In genomic region chrX:73465483-73466186, GRCm38 (mm10) we compare ENCODE assay signal across 9 mouse cellular contexts. TPM values are rescaled to one million over a fixed set of nuclear protein-coding genes. Genes with fewer than 3 reads are reported as not detected.
A peak's percentile ranks its signal among the peaks of the same experiment; 100 is the strongest.
DNase-seq lines count a peak whose midpoint lies in the region; ATAC-seq and TF ChIP-seq lines count a peak whose summit lies in the region.
"Had no signal": no experiment of that assay in that cellular context is flagged by ENCODE, and none has a peak within 500 bp of the region (broad histone marks: within the 10 kb centered on the region; RNA-seq: fewer than 3 reads in every experiment).

No protein-coding gene starts in this region.

- no peaks in the 10 kb centered on the region for H3K4me1 ChIP-seq in heart, embryonic 11.5 days (ENCODE audit: control insufficient read depth, insufficient read depth, low read length)
- no peaks in the 10 kb centered on the region for H3K4me1 ChIP-seq in midbrain, embryonic 13.5 days (replicated peaks)
- no peaks in the 10 kb centered on the region for H3K4me1 ChIP-seq in midbrain, embryonic 10.5 days

- no peaks in the 10 kb centered on the region for H3K9me3 ChIP-seq in heart, embryonic 11.5 days (replicated peaks; ENCODE audit: control insufficient read depth, low read length)
- H3K9me3 ChIP-seq in midbrain, embryonic 13.5 days, result no peaks in the 10 kb centered on the region
- no peaks in the 10 kb centered on the region for H3K9me3 ChIP-seq in midbrain, embryonic 10.5 days (replicated peaks)

- H3K9ac ChIP-seq in heart, embryonic 11.5 days (ENCODE audit: low read depth, low read length), result no peak overlapping the region
- no peak overlapping the region for H3K9ac ChIP-seq in midbrain, embryonic 13.5 days (replicated peaks)

- DNase-seq in heart, adult 18-20 months, result peak; percentile 67 to 79
- peak; percentile 59 for DNase-seq in urinary bladder, postnatal 14 days (ENCODE audit: low spot score)
- no peak for DNase-seq in urinary bladder, postnatal 10 days (ENCODE audit: low spot score)
- DNase-seq in kidney, postnatal 25 days, result peak; percentile 14 to 64
- DNase-seq in layer of hippocampus, adult 2 months (ENCODE audit: low spot score in 2 of 2), result no peak
- DNase-seq in midbrain, embryonic 10.5 days (ENCODE audit: low spot score), result no peak

- 70% methylated on average over 9 of the region's 9 CpGs for WGBS in heart, embryonic 11.5 days (ENCODE audit: insufficient replicate concordance)
- WGBS in midbrain, embryonic 13.5 days, result 74% methylated on average over 9 of the region's 9 CpGs
- 75% methylated on average over 9 of the region's 9 CpGs for WGBS in midbrain, embryonic 10.5 days

- no peaks in the 10 kb centered on the region for H3K36me3 ChIP-seq in heart, embryonic 11.5 days (ENCODE audit: control insufficient read depth, insufficient read depth, low read length)
- H3K36me3 ChIP-seq in midbrain, embryonic 13.5 days, result no peaks in the 10 kb centered on the region
- no peaks in the 10 kb centered on the region for H3K36me3 ChIP-seq in midbrain, embryonic 10.5 days

- peaks cover 9% of the 10 kb centered on the region; the same call in 1 of the 2 replicates for H3K27me3 ChIP-seq in heart, embryonic 11.5 days (ENCODE audit: control insufficient read depth, insufficient read depth, low read length)
- H3K27me3 ChIP-seq in midbrain, embryonic 13.5 days, result no peaks in the 10 kb centered on the region
- peaks cover 46% of the 10 kb centered on the region for H3K27me3 ChIP-seq in midbrain, embryonic 10.5 days (ENCODE audit: low read depth, poor library complexity, severe bottlenecking)

- H3K27ac ChIP-seq in heart, embryonic 11.5 days (ENCODE audit: low read depth, low read length), result no peak overlapping the region
- no peak overlapping the region for H3K27ac ChIP-seq in layer of hippocampus, adult 2 months
- H3K27ac ChIP-seq in midbrain, embryonic 13.5 days, result no peak overlapping the region
- no peak overlapping the region for H3K27ac ChIP-seq in midbrain, embryonic 10.5 days (replicated peaks)

- TF ChIP-seq CTCF in layer of hippocampus, adult 2 months (conservative IDR thresholded peaks at IDR 0.05), result no peak

- no peak overlapping the region for H3K4me3 ChIP-seq in heart, embryonic 11.5 days (ENCODE audit: low read depth, low read length)
- no peak overlapping the region for H3K4me3 ChIP-seq in layer of hippocampus, adult 2 months
- H3K4me3 ChIP-seq in midbrain, embryonic 13.5 days (replicated peaks), result no peak overlapping the region
- no peak overlapping the region for H3K4me3 ChIP-seq in midbrain, embryonic 10.5 days

- ATAC-seq in heart, embryonic 11.5 days (replicated peaks; ENCODE audit: insufficient number of reproducible peaks, low FRiP score, low TSS enrichment), result no peak
- ATAC-seq in midbrain, embryonic 13.5 days, result no peak

- no peak overlapping the region for H3K4me2 ChIP-seq in heart, embryonic 11.5 days
- H3K4me2 ChIP-seq in midbrain, embryonic 13.5 days (replicated peaks), result no peak overlapping the region

RNA-seq across cellular contexts. Expression of gene Haus7, which starts 6.8 kb away (rescaled TPM):
- total RNA-seq in heart, adult 18-20 months (2021), result 1 to 10 TPM; 6.2 to 9.1 TPM
- polyA plus RNA-seq in heart, embryonic 11.5 days (2014; fragmentation: Nextera tagmentation; extraction: Ambion mirVana), result 72.7 and 82.8 TPM in 2 replicates
- 10 to 100 TPM in 1 of 2 experiments, 1 to 10 TPM in 1; 8.1 to 11.1 TPM for total RNA-seq in layer of hippocampus, adult 2 months (2021)
- 72.8 and 80.9 TPM in 2 replicates for polyA plus RNA-seq in midbrain, embryonic 13.5 days (2015; fragmentation: Nextera tagmentation; extraction: Ambion mirVana)
- 83.6 and 85.0 TPM in 2 replicates for polyA plus RNA-seq in midbrain, embryonic 10.5 days (2016; fragmentation: Nextera tagmentation; extraction: Ambion mirVana)

RNA-seq across cellular contexts. Expression of gene Bgn, which starts 17.8 kb away (rescaled TPM):
- total RNA-seq in heart, adult 18-20 months (2021), result 100 to 1,000 TPM; 174 to 186 TPM
- 59.2 and 68.0 TPM in 2 replicates for polyA plus RNA-seq in heart, embryonic 11.5 days (2014; fragmentation: Nextera tagmentation; extraction: Ambion mirVana)
- total RNA-seq in layer of hippocampus, adult 2 months (2021), result 10 to 100 TPM; 15.9 to 19.3 TPM
- polyA plus RNA-seq in midbrain, embryonic 13.5 days (2015; fragmentation: Nextera tagmentation; extraction: Ambion mirVana), result 16.7 and 21.2 TPM in 2 replicates
- polyA plus RNA-seq in midbrain, embryonic 10.5 days (2016; fragmentation: Nextera tagmentation; extraction: Ambion mirVana), result 16.4 and 27.9 TPM in 2 replicates

RNA-seq across cellular contexts. Expression of gene Trex2, which starts 30.5 kb away (rescaled TPM):
- not detected for total RNA-seq in heart, adult 18-20 months (2021)
- polyA plus RNA-seq in heart, embryonic 11.5 days (2014; fragmentation: Nextera tagmentation; extraction: Ambion mirVana), result not detected in 2 replicates
- not detected for total RNA-seq in layer of hippocampus, adult 2 months (2021)
- not detected in 2 replicates for polyA plus RNA-seq in midbrain, embryonic 13.5 days (2015; fragmentation: Nextera tagmentation; extraction: Ambion mirVana)
- not detected in 2 replicates for polyA plus RNA-seq in midbrain, embryonic 10.5 days (2016; fragmentation: Nextera tagmentation; extraction: Ambion mirVana)
- polyA plus RNA-seq: cortical plate, adult 2 months had no signal

RNA-seq across cellular contexts. Expression of gene Atp2b3, which starts 37.3 kb away (rescaled TPM):
- under 1 TPM; 0.17 to 0.28 TPM for total RNA-seq in heart, adult 18-20 months (2021)
- polyA plus RNA-seq in heart, embryonic 11.5 days (2014; fragmentation: Nextera tagmentation; extraction: Ambion mirVana), result 0.10 and 0.25 TPM in 2 replicates
- 100 to 1,000 TPM; 156 to 158 TPM for total RNA-seq in layer of hippocampus, adult 2 months (2021)
- 2.6 and 2.8 TPM in 2 replicates for polyA plus RNA-seq in midbrain, embryonic 13.5 days (2015; fragmentation: Nextera tagmentation; extraction: Ambion mirVana)
- polyA plus RNA-seq in midbrain, embryonic 10.5 days (2016; fragmentation: Nextera tagmentation; extraction: Ambion mirVana), result 0.17 and 0.19 TPM in 2 replicates

RNA-seq across cellular contexts. Expression of gene Zfp92, which starts 54.7 kb away (rescaled TPM):
- not detected for total RNA-seq in heart, adult 18-20 months (2021)
- 0.04 TPM in 1 of 2 replicates, not detected in the other for polyA plus RNA-seq in heart, embryonic 11.5 days (2014; fragmentation: Nextera tagmentation; extraction: Ambion mirVana)
- total RNA-seq in layer of hippocampus, adult 2 months (2021), result 1 to 10 TPM; 2.8 TPM
- polyA plus RNA-seq in midbrain, embryonic 13.5 days (2015; fragmentation: Nextera tagmentation; extraction: Ambion mirVana), result 0.63 and 0.80 TPM in 2 replicates
- 0.06 and 0.11 TPM in 2 replicates for polyA plus RNA-seq in midbrain, embryonic 10.5 days (2016; fragmentation: Nextera tagmentation; extraction: Ambion mirVana)

Comparison
In these comparisons a context has a peak if more than half of its experiments do, and no peak if none do; other contexts are left out.
1. DNase-seq: peak in heart, adult 18-20 months (2 of 2), urinary bladder, postnatal 14 days (single experiment) and kidney, postnatal 25 days (2 of 2); none in urinary bladder, postnatal 10 days (single experiment), layer of hippocampus, adult 2 months (0 of 2) and midbrain, embryonic 10.5 days (single experiment).